Mouse (Mus musculus): ENCODE measurements at regions not wholly inside any gene's neighbourhood (a gene's known extent, or its start where the extent isn't known, plus 50 kb on each side); places are given as distances from the start of the nearest gene placed in this dataset.

DNA sequence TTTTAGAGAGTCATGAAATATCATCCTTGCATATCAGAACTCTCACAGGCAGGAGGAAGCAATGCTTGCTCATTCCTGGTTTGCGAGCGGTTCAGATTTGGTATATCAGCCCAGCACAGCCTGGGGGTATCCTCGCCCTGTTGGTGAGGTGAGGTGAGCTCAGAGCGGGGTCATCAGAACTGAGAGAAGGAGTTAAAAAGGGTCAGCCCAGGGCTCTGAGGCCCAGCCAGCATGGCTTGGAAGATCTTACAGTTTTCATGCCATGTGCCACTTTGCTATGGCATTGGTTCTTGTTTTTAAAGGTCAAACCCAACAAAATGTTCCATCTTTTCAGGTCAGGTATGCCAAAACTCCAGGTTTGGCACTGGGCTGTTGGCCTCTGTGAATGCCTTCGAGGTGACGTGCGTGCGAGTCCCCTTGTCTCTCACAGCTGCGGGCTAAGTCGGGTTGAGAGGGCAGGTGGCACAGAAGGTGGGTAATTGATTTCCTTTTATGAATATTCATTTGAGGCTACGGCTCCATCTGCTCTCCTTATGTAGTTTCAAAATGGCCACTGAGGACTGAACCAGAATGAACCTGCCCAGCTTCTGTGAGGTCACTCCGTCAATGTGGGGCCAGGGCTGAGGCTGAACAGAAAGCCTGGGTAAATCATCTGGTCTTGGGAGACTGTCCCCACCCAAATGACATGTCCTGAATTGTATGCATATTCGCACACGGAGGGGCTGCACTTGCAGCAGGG is 86.3 kb downstream of the Hhipl2 start:
- DNase-seq: no peak

DNA sequence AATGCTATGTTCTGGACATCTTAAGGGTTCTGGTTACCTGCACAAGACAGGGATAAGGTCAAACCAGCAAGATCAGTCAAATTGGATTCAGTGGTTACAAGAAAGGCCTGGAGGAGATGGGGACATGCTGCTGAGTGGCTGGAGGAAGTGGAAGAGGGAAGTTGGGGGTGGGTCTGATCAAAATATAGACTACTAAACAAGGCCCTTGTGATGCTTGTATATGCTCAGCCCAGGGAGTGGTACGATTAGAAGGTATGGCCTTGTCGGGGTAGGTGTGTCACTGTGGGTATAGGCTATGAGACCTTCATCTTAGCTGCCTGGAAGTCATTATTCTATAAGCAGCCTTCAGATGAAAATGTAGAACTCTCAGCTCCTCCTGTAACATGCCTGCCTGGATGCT is 89.9 kb downstream of the Hhipl2 start:
- no peak for DNase-seq

DNA sequence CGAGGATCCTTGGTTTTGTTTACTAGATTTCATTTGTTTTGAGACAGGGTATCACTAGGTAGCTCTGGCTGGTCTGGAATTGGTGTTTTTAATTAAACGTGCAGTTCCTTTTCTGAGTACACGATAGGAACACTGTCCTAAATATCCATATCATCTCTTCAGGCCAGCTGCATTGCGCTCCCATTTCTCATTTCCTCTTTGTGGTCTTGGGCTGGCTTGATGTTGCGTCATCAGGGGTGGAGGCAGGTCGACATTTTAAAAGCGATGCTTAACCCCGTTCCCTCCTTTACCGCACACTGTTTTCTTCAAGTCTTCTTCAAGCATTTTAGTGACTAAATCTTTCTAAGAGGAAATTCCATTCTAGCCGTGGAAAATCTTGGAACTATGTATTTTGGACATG is 92.7 kb downstream of the Hhipl2 start:
- peak; percentile 4 for DNase-seq

DNA sequence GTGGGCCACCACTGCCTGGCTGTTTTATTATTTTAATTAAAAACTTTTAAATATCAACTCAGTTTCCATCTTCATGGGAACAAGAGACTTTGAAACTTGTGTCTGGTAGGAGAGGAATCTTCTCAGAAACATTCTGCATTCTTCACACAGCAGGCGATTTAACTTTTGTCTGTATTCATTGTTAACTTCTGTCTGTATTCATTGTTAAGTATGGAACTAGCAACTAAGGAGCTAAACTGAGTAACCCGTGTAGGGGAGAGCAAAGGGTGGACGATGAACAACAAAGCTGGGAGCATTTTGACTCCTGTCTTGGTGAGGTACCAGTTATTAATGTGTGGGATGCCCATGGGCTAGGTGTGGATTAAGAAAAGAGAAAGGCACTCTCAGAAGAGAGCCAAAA is 95.9 kb downstream of the Hhipl2 start:
- no peak for DNase-seq

DNA sequence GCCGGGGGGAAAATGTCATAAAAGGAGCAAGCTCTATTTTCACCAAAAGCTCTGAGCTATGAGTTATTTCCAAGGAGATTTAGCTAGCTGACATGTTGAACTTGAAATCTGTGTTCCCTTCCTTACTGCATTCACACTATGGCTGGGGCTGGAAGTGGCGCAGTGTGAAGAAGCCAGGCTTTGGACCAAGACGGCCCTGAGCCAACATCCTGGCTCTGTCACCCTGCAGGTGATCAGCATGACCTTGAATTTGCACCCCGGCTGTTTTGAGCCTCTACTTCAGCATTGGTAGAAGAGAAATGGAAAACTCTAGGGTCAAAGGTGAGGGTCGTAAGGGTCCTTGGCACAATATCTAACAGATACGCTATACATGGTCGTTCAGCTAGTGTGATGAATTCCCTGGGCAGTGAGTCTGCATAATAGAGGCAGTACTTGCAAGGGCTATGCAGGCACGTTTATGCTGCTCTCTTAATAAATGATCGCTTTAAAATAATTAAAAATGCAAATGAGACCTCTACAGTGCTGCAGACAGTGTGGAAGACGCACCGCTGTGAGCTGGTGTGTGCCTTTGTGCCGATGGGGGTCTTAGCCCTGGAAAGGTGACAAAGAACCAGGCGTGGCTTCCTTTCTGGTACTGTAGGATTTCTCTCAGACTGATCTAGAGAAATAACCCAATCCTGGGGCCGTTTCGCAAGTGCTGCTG is 96.4 kb downstream of the Hhipl2 start:
- no peak for DNase-seq

DNA sequence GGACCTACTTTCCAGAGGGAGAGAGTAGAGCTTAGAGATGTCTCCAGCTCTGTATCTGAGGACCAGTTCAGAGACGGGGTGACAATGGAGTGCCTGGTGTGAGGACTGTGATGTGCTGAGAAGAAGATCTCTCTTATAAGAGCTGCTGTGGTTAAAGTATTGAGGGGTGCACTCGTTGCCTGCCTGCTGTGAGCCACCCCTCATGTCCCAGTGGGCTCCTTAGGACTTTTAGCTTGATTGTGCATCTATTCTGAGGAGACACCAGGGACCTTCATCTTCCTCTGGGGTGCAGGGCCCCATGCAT is 96.9 kb downstream of the Hhipl2 start:
- no peak for DNase-seq

DNA sequence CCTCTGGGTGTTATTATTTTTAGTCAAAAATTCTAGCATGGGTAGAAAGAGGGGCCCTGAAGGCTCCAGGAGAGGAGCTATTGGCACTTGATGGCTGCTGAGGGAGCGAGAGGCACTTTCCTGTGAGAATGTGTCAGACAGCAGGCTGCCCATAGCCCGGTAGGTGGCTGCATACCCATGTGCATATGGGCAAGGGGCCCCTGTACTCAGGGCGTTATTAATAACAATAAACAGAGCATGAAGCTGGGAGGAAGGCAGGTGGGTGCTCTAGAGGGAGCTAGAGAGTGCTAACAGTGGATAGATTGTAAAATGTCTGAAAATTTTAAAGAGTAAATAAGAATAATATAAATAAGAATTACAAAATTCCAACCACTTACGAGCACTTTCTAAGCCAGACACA is 98.2 kb downstream of the Hhipl2 start:
- no peak for DNase-seq

DNA sequence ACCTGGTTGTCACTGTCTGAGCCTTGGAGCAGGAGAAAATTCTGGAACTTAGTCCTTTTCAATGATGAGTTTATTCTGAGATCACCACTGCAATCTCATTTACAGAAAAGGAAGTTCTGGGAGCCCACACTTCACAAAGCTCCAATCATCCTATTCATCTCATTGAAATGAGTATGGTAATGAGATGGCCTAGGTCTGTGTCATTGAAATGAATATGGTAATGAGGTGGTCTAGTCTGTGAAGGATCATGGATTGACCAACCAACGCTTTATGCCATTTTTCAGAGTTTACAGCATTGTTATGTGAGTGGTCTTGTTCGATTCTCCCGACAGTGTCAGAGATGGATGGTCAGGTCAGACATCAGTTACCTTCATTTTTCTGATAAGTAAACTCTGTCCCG is 99.2 kb downstream of the Hhipl2 start:
- no peak for DNase-seq

DNA sequence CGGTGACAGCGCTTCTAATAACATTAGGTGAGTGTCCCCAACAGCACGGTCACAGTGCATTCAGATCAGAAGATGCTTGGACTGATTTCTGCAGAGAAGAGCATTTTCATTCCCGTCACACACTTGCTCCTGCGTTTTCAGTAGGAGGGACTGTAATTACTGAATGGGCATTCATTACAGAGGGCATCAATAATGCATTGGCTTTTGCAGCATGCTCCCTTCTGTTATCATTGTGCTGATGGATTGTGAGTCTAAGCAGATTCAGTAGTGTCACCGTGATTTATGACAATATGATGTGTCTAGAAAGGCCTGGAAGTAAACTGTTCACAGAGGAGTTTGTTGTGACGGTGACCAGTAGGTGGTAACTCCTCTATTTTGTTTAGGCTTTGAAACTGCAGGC is 103.6 kb downstream of the Hhipl2 start:
- DNase-seq: no peak

DNA sequence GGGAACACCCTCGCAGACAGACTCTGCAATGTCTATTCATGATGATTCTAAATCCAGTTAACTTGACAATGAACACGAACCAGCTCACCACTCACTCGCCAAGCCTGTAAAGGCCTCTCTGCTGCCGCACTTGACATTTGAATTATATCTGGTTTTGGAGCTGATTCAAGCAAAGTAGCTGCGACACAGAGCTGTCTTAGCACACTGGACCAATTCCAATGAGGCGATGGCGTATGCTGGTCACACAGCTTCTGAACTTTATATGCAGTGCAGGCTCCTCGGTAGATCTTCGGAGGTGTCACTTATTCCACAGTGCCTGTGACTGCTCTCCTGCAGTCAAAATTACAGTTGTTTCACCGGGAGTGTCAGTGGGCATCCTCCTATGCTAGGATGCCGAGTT is 115.4 kb downstream of the Hhipl2 start:
- no peak for DNase-seq

DNA sequence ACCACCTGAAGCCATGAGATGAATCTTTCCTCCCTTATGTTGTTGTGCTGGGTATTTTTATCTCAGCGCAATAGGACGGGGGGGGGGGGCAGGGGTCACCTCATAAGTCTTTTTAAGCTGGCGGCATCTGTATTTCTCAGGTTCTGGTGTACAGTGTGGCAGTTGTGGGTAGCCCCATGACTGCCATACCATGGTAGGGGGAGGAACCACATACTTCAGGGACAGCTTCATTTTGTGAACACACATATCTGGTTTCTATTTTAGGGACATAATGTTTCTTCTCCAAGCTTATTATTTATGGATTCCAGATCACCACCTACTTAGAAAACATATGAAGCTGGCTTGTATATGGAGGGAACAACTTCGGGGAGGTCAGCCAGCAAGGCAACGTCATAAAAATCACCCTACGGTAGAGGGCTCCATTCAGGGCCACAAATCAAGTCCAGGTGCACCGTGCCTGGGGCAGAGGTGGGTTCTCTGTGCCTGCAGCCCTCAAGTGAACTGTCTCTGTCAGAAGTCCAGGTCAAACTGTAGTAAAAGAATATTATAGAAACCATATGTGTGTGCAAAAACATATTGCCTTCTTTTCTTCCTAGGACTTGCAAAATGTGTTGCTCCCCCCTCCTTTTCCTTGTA is 130.9 kb downstream of the Hhipl2 start:
- no peak for DNase-seq

DNA sequence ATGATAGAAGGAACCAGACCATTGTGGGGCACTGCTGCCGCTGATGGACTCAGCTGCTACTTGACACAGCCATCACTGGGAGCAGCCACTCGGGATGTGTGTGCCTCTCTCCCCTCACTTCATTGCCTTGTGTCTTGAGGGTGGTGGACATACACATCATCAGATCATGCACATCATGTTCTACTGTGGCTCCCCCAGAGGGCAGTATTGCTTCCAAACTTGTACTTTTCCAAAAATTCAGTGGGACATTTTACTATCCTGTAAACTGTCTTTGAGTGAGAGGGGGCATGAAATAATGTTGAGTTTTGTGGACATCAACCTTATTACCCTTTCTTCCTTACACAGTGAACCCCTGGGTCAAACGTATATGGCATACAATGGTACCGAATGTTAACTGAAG is 134.6 kb downstream of the Hhipl2 start:
- no peak for DNase-seq

DNA sequence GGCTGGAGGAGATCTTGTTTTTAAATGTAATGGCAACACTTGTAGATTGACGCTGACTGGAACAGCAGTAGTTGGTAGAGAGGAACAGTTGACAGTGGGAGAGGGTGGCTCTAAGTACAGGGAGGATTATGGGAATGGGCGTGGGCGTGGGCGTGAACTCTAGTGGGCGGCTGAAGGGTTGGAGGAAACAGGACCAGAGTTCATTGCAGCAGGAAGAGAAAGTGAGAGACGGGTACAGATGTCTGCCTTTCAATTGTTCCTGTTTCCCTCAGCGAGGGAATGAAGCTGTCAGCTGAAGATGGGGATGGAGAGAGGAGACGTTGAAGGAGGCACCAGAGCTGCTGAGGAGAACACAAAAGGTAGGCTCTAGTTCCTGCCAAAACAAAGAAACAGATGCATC is 135.2 kb downstream of the Hhipl2 start:
- no peak for DNase-seq

DNA sequence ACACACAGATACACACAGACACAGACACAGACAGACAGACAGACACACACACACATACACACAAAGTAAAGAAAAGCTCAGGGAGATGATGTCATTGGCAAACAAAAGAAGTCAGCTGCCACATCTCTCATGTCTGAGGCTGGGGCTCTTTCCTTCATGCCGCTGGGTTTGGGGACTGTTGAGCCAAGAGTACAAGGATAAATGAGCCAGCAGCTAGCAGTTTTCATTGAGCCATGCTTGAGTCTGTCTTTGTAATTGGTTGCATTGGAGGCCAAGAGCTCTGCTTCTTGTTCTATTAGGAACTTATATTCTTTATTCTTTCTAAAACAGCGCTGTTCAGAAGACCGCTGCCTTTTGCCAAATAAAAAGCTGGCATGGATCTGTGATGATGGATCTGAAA is 144.8 kb downstream of the Hhipl2 start:
- no peak for DNase-seq

DNA sequence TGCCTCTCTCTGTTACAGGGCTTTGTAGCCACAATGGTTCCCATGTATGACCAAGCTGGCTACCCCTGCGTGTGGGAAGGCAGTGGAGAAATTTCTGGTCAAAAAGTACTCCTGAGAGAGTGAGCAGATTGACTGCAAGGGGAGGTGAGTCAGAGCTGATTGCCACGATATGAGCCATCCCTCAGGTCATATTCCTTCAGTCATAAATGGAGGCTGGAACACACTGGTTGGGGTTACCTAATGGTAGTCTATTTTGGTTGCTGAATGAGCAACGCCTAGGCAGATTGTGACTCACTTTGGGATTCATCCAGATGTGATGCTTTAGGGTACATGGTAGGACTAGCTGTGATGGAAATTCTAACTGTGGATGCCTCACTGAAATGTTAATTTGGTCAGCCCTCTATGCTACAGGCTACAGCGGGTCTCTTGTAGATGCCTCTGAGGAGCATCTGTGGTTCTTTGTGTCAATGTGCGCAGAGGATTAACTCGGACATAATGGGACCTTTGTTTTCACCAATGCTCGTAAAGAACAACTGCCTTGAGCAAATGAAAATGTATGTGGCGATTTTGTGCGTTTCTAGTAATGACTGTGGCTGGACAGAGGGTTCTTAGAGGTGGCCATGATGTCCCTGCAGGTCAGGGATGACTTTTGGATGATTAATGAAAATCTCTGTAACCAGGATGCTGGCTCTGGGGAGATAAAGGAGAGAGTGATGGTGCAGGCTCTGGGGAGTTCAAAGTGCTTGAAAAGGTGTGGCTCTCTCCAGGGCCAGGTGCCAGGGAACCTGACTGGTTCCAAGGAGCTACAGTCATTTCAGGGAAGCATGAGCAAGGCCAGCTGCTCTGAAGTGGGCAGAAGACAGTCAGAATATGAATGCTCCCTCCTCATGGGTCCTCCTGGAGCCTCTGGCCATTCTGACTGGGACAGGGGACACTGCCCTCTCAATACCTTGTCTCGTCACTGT is 155.9 kb downstream of the Hhipl2 start:
- no peak for DNase-seq

DNA sequence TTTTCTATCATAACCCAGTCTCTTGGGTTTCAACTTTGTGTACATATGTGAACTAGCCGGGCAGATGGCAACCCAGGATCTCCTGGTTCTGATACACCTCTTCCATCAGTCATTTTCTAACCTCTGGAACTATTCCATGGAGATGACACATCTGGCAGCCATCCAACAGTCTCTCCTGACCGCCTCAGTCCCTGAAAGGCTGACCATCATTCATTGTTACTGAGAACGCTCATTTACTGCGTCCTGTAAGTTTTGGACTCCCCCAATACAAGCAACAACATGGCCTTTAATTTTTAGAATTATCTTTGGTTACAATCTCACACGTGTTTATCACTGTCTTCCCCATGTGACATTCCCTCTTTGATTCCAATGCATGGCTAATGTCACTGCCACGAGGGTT is 166.8 kb downstream of the Hhipl2 start:
- no peak for DNase-seq

DNA sequence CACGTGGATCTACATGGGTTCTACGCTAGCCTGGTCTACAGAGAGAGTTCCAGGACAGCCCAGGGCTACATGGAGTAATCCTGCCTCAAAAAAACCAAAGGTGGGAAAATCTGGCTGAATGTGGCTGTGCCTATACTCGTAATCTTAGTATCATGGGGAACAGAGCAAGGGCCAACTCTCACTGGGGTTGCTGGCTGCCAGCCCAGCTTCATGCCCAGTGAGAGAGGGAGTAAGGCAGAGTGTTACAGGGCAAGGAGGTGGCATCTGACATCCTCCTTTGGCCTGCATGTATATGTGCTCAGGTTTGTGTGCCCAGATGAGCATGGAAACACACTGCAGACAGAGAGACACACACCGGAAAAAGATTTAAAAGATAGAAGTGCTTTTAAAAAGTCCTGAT is 168.4 kb downstream of the Hhipl2 start:
- DNase-seq: no peak

DNA sequence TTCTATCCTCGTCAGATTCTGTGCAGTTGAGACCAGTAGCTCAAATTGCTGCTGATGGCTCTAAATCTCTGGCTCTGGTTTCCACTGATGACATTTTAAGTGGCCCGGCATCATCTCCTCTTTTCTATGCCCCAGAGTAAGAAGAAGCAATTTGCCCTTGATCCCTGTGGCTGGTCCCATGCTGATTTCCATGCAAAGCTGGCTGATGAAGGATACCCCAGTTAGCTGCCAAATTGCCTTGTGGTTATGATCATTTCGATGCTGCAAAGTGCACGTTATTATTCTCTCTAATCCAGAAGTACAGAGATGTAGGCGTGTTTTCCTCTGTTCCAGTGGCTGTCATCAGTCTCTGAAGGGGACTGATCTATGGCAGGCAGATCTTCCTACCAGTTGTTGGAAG is 177.3 kb downstream of the Hhipl2 start:
- no peak for DNase-seq

DNA sequence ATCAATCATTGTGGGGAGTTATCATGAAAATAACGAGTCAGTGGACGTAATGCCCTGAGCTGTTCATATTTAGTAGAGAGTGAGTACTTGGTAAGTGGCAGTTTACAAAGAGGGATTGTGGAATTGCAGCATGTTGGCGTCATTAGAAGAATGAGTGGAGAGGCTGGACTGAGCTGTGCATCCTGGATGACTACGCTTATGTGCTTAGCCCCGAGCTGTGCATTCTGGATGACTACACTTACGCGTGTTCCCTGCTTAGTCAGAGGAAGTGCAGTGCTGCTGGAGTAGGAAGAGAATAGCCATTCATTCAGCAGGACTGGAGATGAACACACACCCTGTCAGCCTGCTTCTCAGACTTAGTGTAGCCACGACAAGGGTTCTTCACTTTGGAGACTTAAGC is 182.5 kb downstream of the Hhipl2 start:
- DNase-seq: no peak

DNA sequence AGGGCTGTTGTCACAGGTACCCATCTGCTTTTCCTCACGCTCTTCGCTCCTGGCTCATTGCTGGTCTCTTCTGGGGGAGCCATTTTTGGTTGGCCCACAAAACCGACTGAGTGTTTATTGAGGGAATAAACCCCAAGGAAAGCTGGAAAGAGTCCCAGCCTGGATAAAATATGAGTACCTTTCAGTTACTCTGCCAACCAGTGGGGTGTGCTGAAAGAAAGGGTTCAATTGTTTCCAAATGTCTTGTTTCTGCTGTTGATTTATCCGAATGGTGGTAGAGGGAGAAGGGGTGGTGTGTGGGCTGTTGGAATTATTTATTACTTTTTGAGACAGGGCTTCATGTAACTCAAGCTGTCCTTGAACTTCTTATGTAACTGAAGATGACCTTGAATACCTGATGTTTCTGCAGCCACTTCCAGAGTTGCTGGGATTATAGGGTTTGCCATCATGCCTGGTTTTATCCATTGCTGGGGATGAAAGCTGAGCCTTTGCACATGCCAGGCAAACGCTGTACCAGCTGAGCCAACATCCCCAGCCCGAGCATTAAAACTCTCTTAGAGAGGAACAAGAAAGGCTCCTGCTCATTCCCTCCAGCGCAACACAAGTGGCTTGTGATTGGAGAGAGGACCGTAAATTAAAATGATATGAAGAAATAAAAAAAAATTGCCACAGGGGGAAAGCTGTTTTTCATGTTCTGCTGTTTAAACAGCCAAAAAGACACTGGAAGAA is 194.1 kb downstream of the Hhipl2 start:
- no peak for DNase-seq

DNA sequence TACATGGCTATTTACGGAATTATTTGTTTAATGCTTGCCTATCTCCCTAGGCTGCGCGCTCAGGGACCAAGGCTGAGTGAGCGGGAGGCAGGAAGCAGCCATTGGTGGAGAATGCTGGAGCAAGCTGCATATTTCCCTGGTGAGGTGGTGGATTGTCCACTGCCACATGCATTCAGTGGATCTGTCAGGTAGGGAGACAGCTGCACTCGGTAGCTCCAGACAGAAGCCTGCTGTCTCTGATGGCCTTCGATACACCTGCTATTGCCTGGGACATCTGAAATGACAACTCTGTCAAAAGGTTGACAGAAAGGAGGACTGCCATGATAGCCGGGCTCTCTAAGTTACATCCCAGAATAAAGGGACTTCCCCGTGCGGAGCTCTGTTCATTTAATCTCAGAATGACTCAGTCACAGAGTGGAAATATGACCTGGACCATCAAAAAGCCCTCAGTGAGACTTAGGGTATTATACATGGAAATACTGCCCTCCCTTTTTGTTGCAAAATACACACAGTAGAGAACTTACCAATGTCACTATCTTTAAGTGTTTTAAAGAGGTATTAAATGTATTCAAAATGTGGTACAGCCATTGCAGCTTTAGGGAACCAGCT is 201.5 kb downstream of the Hhipl2 start:
- no peak for DNase-seq

DNA sequence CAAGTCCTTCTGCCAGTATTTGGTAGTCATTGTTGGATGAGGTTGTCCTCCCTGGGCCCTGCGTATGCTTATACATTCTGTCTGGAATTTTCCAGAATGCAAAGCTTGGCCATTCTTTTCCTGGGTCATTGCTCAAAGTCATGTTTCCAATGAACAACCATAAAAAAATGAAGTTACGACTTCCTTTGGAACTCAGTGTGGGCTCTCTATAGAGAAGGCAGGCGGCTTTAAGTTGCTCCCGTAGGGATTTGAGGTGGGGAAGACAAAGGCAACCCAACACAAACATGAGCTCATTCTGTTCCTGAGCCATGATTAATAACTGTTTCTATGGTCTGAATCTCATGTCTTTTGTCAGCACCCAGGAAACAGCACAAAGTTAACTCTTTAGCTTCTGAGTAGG is 204.3 kb downstream of the Hhipl2 start:
- DNase-seq: no peak
